Mouse (Mus musculus): Measurements from ENCODE around the gene Dgcr8.

GRCm38 (mm10) chr16:18229622-18230021 lies 59.4 kb downstream of the Dgcr8 start:
- TF ChIP-seq CTCF (IDR thresholded peaks at IDR 0.05; ENCODE audit: borderline replicate concordance, control insufficient read depth, extremely low read depth, insufficient read depth, low read length, poor library complexity): no peak
- TF ChIP-seq POLR2A (IDR thresholded peaks at IDR 0.05; ENCODE audit: control insufficient read depth, extremely low read depth, insufficient read depth, low read length, poor library complexity): no peak
